In genomic region chr14:114856243-114857031, GRCm38 (mm10) we compare ENCODE assay signal across 10 mouse cellular contexts.
DNase-seq lines count a peak whose midpoint lies in the region; ATAC-seq and TF ChIP-seq lines count a peak whose summit lies in the region.
"Had no signal": no experiment of that assay in that cellular context is flagged by ENCODE, and none has a peak within 500 bp of the region (broad histone marks: within the 10 kb centered on the region; RNA-seq: fewer than 3 reads in every experiment).

No protein-coding gene starts in this region.

- H3K27ac ChIP-seq in hindbrain, embryonic 12.5 days = no peak overlapping the region
- H3K27ac ChIP-seq in limb, embryonic 12.5 days = no peak overlapping the region
- H3K27ac ChIP-seq in lung, postnatal 0 days (ENCODE audit: low read length) = no peak overlapping the region

- no peak for TF ChIP-seq EP300 in lung, postnatal 0 days (IDR thresholded peaks at IDR 0.05)

- no peak for ATAC-seq in hindbrain, embryonic 12.5 days (ENCODE audit: low FRiP score)
- ATAC-seq in limb, embryonic 12.5 days (ENCODE audit: insufficient number of reproducible peaks, insufficient read depth, low FRiP score, low TSS enrichment, low read depth) = no peak
- ATAC-seq in lung, postnatal 0 days = no peak

- H3K9ac ChIP-seq in hindbrain, embryonic 12.5 days = no peak overlapping the region
- H3K9ac ChIP-seq in limb, embryonic 12.5 days (replicated peaks) = no peak overlapping the region
- H3K9ac ChIP-seq in lung, postnatal 0 days (replicated peaks; ENCODE audit: low read depth) = no peak overlapping the region

- H3K36me3 ChIP-seq in hindbrain, embryonic 12.5 days = no peaks in the 10 kb centered on the region
- H3K36me3 ChIP-seq in limb, embryonic 12.5 days = no peaks in the 10 kb centered on the region
- H3K36me3 ChIP-seq in lung, postnatal 0 days (ENCODE audit: insufficient read depth, low read length) = no peaks in the 10 kb centered on the region

- H3K4me1 ChIP-seq in hindbrain, embryonic 12.5 days = peaks cover 14% of the 10 kb centered on the region
- peaks cover 19% of the 10 kb centered on the region for H3K4me1 ChIP-seq in limb, embryonic 12.5 days (replicated peaks)
- no peaks in the 10 kb centered on the region for H3K4me1 ChIP-seq in lung, postnatal 0 days (ENCODE audit: insufficient read depth, low read depth, low read length)

- no peaks in the 10 kb centered on the region for H3K27me3 ChIP-seq in hindbrain, embryonic 12.5 days
- no peaks in the 10 kb centered on the region for H3K27me3 ChIP-seq in limb, embryonic 12.5 days
- H3K27me3 ChIP-seq in lung, postnatal 0 days (replicated peaks; ENCODE audit: insufficient read depth, low read length) = no peaks in the 10 kb centered on the region

- WGBS in hindbrain, embryonic 12.5 days = 20% methylated on average over 18 of the region's 18 CpGs
- 12% methylated on average over 18 of the region's 18 CpGs for WGBS in limb, embryonic 12.5 days
- 60% methylated on average over 18 of the region's 18 CpGs for WGBS in lung, postnatal 0 days

- H3K4me2 ChIP-seq in hindbrain, embryonic 12.5 days (replicated peaks) = 0 out of 2 replicates have a peak overlapping the region, but pooled peaks have one; percentile 8
- peak overlapping the region; percentile 41 for H3K4me2 ChIP-seq in limb, embryonic 12.5 days
- H3K4me2 ChIP-seq in lung, postnatal 0 days (replicated peaks; ENCODE audit: low read depth, low read length) = no peak overlapping the region

- H3K9me3 ChIP-seq in hindbrain, embryonic 12.5 days (replicated peaks) = no peaks in the 10 kb centered on the region
- H3K9me3 ChIP-seq in limb, embryonic 12.5 days = no peaks in the 10 kb centered on the region
- no peaks in the 10 kb centered on the region for H3K9me3 ChIP-seq in lung, postnatal 0 days (ENCODE audit: low read length)

- TF ChIP-seq CTCF in lung, postnatal 0 days (IDR thresholded peaks at IDR 0.05) = no peak

- peak; percentile 24 for DNase-seq in kidney, adult 9 months
- no peak for DNase-seq in kidney, postnatal 14 days
- DNase-seq in retina, embryonic 14.5 days (ENCODE audit: low spot score) = peak; percentile 63
- no peak for DNase-seq in frontal cortex, postnatal 14 days (ENCODE audit: low spot score in 2 of 2)
- DNase-seq in left cerebral cortex, adult 8-10 months (ENCODE audit: low spot score in 2 of 2) = no peak
- DNase-seq in lung, postnatal 0 days (ENCODE audit: low spot score) = no peak
- DNase-seq: cerebellum, postnatal 36 days; lung, postnatal 36 days had no signal

- no peak overlapping the region for H3K4me3 ChIP-seq in hindbrain, embryonic 12.5 days
- H3K4me3 ChIP-seq in limb, embryonic 12.5 days (replicated peaks) = no peak overlapping the region
- no peak overlapping the region for H3K4me3 ChIP-seq in lung, postnatal 0 days (ENCODE audit: low read depth, low read length)

Comparison
In these comparisons a context has a peak if more than half of its experiments do, and no peak if none do; other contexts are left out.
1. DNase-seq: peak in kidney, adult 9 months (single experiment) and retina, embryonic 14.5 days (single experiment); none in kidney, postnatal 14 days (single experiment), frontal cortex, postnatal 14 days (0 of 2), left cerebral cortex, adult 8-10 months (0 of 2) and lung, postnatal 0 days (single experiment).